Mouse (Mus musculus) MEL (cell line): ENCODE results near the gene Sqor. TPM values are rescaled to one million over a fixed set of nuclear protein-coding genes. Genes with fewer than 3 reads are reported as not detected.

Experiments
- DNase-seq: peaks from one replicate; pipeline ENCODE4 v3.0.0; 2011; ENCODE audit warnings: low read depth, low spot score
- H3K27ac ChIP-seq: 2 replicates; pipeline ENCODE4 v1.5.1; 2012; ENCODE audit warnings: low read depth, mild to moderate bottlenecking, control low read depth, low read length, moderate library complexity; ENCODE audit not compliant: control insufficient read depth
- H3K27me3 ChIP-seq, 2 experiments: fragments of 150-350 bp in 1 of 2; sonication (generic) in 1 of 2; 2 replicates each; pipeline ENCODE4 v1.6.1; 2012; ENCODE audit warnings: low read length in 2 of 2, mild to moderate bottlenecking in 2 of 2, improper control_type of control experiment in 1 of 2, moderate library complexity in 1 of 2; ENCODE audit not compliant: insufficient read depth in 2 of 2, control insufficient read depth in 1 of 2
- H3K36me3 ChIP-seq, 2 experiments: 2 replicates each; pipeline ENCODE4 v1.6.1; 2012 to 2014; ENCODE audit warnings: low read length in 2 of 2, improper control_type of control experiment in 1 of 2, inconsistent platforms in 1 of 2, mild to moderate bottlenecking in 1 of 2; ENCODE audit not compliant: insufficient read depth in 2 of 2, control insufficient read depth in 1 of 2
- H3K4me1 ChIP-seq, 2 experiments: fragments of 150-350 bp in 1 of 2; sonication (generic) in 1 of 2; 2 replicates each; pipeline ENCODE4 v1.6.1; 2012; ENCODE audit warnings: low read length in 2 of 2, improper control_type of control experiment in 1 of 2, mild to moderate bottlenecking in 1 of 2; ENCODE audit not compliant: insufficient read depth in 2 of 2, control insufficient read depth in 1 of 2
- H3K4me3 ChIP-seq, 2 experiments: fragments of 150-350 bp in 1 of 2; sonication (generic) in 1 of 2; 2 replicates each; pipeline ENCODE4 v1.5.1; 2012; ENCODE audit warnings: low read depth in 2 of 2, low read length in 2 of 2, mild to moderate bottlenecking in 2 of 2, moderate library complexity in 2 of 2, control low read depth in 1 of 2, improper control_type of control experiment in 1 of 2; ENCODE audit not compliant: control insufficient read depth in 1 of 2, insufficient read depth in 1 of 2
- H3K79me2 ChIP-seq: 2 replicates; pipeline ENCODE4 v1.6.1; 2012; ENCODE audit warnings: mild to moderate bottlenecking, low read length, moderate library complexity; ENCODE audit not compliant: control insufficient read depth, poor library complexity, insufficient read depth
- H3K9ac ChIP-seq: 2 replicates; pipeline ENCODE4 v1.6.1; 2012; ENCODE audit warnings: low read depth, mild to moderate bottlenecking, control low read depth, low read length, moderate library complexity; ENCODE audit not compliant: control insufficient read depth, poor library complexity, severe bottlenecking
- H3K9me3 ChIP-seq: fragments of 150-350 bp; sonication (generic); replicated peaks from 2 replicates; pipeline ENCODE4 v1.6.1; 2012; ENCODE audit warnings: mild to moderate bottlenecking, low read length, improper control_type of control experiment, moderate library complexity; ENCODE audit not compliant: insufficient read depth
- CHD2 ChIP-seq: IDR thresholded peaks from 2 replicates; pipeline ENCODE4 v1.6.1; 2011; ENCODE audit warnings: low read length, improper control_type of control experiment
- E2F4 ChIP-seq: IDR thresholded peaks from 2 replicates; pipeline ENCODE4 v1.6.1; 2011; ENCODE audit warnings: low read depth, low read length, improper control_type of control experiment, borderline replicate concordance
- ELF1 ChIP-seq: IDR thresholded peaks from 2 replicates; pipeline ENCODE4 v1.6.1; 2014; ENCODE audit warnings: low read depth, mild to moderate bottlenecking, inconsistent platforms, low read length, improper control_type of control experiment, moderate library complexity
- EP300 ChIP-seq, 2 experiments: IDR thresholded peaks; 2 replicates each; pipeline ENCODE4 v1.6.1; 2011; ENCODE audit warnings: improper control_type of control experiment in 2 of 2, low read length in 2 of 2, low read depth in 1 of 2, mild to moderate bottlenecking in 1 of 2
- GATA1 ChIP-seq: IDR thresholded peaks from 2 replicates; pipeline ENCODE4 v1.6.1; 2011; ENCODE audit warnings: low read depth, low read length, improper control_type of control experiment
- KAT2A ChIP-seq: conservative IDR thresholded peaks from 2 replicates; pipeline ENCODE4 v1.6.1; 2012; ENCODE audit warnings: low read depth, low read length, improper control_type of control experiment, inconsistent platforms
- MAX ChIP-seq: IDR thresholded peaks from 2 replicates; pipeline ENCODE4 v1.6.1; 2011; ENCODE audit warnings: low read length, improper control_type of control experiment
- MAZ ChIP-seq: IDR thresholded peaks from 2 replicates; pipeline ENCODE4 v1.6.1; 2012; ENCODE audit warnings: low read depth, mild to moderate bottlenecking, inconsistent platforms, low read length, improper control_type of control experiment
- MYB ChIP-seq: IDR thresholded peaks from 2 replicates; pipeline ENCODE4 v1.6.1; 2011; ENCODE audit warnings: mild to moderate bottlenecking, low read depth, low read length, improper control_type of control experiment
- MYC ChIP-seq: IDR thresholded peaks from 2 replicates; pipeline ENCODE4 v1.6.1; 2011; ENCODE audit warnings: low read depth, mild to moderate bottlenecking, low read length, improper control_type of control experiment, moderate library complexity
- NELFE ChIP-seq: IDR thresholded peaks from 2 replicates; pipeline ENCODE4 v1.6.1; 2011; ENCODE audit warnings: low read depth, low read length, improper control_type of control experiment
- POLR2A ChIP-seq, 2 experiments: IDR thresholded peaks; 2 replicates each; pipeline ENCODE4 v1.6.1; 2011 to 2012; ENCODE audit warnings: low read length in 2 of 2, mild to moderate bottlenecking in 2 of 2, control low read depth in 1 of 2, improper control_type of control experiment in 1 of 2, low read depth in 1 of 2, moderate library complexity in 1 of 2; ENCODE audit not compliant: control insufficient read depth in 1 of 2, insufficient read depth in 1 of 2, poor library complexity in 1 of 2
- SIN3A ChIP-seq: IDR thresholded peaks from 2 replicates; pipeline ENCODE4 v1.6.1; 2012; ENCODE audit warnings: low read length, improper control_type of control experiment, inconsistent platforms
- TBP ChIP-seq: IDR thresholded peaks from 2 replicates; pipeline ENCODE4 v1.8.0; 2011; ENCODE audit warnings: low read depth, low read length, improper control_type of control experiment
- TCF12 ChIP-seq: IDR thresholded peaks from 2 replicates; pipeline ENCODE4 v1.6.1; 2014; ENCODE audit warnings: low read depth, mild to moderate bottlenecking, inconsistent platforms, low read length, improper control_type of control experiment, moderate library complexity
- UBTF ChIP-seq: IDR thresholded peaks from 2 replicates; pipeline ENCODE4 v1.6.1; 2012; ENCODE audit warnings: low read depth, mild to moderate bottlenecking, inconsistent platforms, low read length, improper control_type of control experiment, moderate library complexity, borderline replicate concordance; ENCODE audit not compliant: insufficient read depth
- USF1 ChIP-seq: IDR thresholded peaks from 2 replicates; pipeline ENCODE4 v1.6.1; 2014; ENCODE audit warnings: low read depth, mild to moderate bottlenecking, inconsistent platforms, low read length, improper control_type of control experiment, moderate library complexity
- USF2 ChIP-seq, 2 experiments: IDR thresholded peaks; 2 replicates each; pipeline ENCODE4 v1.6.1; 2011 to 2012; ENCODE audit warnings: improper control_type of control experiment in 2 of 2, low read length in 2 of 2, borderline replicate concordance in 1 of 2, inconsistent platforms in 1 of 2, low read depth in 1 of 2, mild to moderate bottlenecking in 1 of 2; ENCODE audit not compliant: insufficient read depth in 1 of 2
- ZC3H11A ChIP-seq: IDR thresholded peaks from 2 replicates; pipeline ENCODE4 v1.6.1; 2012; ENCODE audit warnings: low read depth, mild to moderate bottlenecking, inconsistent platforms, low read length, improper control_type of control experiment
- ZKSCAN1 ChIP-seq: IDR thresholded peaks from 2 replicates; pipeline ENCODE4 v1.6.1; 2012; ENCODE audit warnings: low read depth, mild to moderate bottlenecking, inconsistent platforms, low read length, improper control_type of control experiment, moderate library complexity
- polyA plus RNA-seq, 2 experiments: library from polyadenylated mRNA; stranded (reverse) in 1 of 2; unstranded in 1 of 2; fragments of >175 nt in 1 of 2; fragments of >200 nt in 1 of 2; gene quantifications; 2 replicates each; pipeline versions ENCODE4 v1.2.1 to v1.2.4; 2012; ENCODE audit warnings: low replicate concordance in 2 of 2, low read depth in 1 of 2; ENCODE audit not compliant: insufficient read length in 2 of 2, insufficient read depth in 1 of 2, missing spikeins in 1 of 2
- total RNA-seq: library from RNA; depleted of rRNA; stranded (reverse); fragments of 300-350 nt; gene quantifications from 2 replicates; pipeline ENCODE4 v1.2.3, GENCODE M21; 2012

Sqor gene
- total and polyA plus RNA-seq, 3 experiments: 2.2 to 3.3 TPM; not detected in 1

- Histone ChIP-seq H3K27me3 (no peaks in the 10 kb centered on the region; a peak in 1 of 4 replicates), H3K9ac (no peak overlapping the region), H3K27ac (no peak overlapping the region), H3K9me3 (no peaks in the 10 kb centered on the region), H3K36me3 (no peaks in the 10 kb centered on the region), H3K79me2 (no peaks in the 10 kb centered on the region), H3K4me1 (no peaks in the 10 kb centered on the region), H3K4me3 (no peak overlapping the region)
- TF ChIP-seq UBTF (no peak), USF1 (no peak), TCF12 (no peak), ZC3H11A (no peak), ZKSCAN1 (no peak), E2F4 (no peak), SIN3A (no peak), USF2 (IDR thresholded peaks at IDR 0.05; ENCODE audit: borderline replicate concordance in 1 of 2, insufficient read depth in 1 of 2, low read depth in 1 of 2, low read length in 2 of 2) (no peak), CHD2 (no peak), KAT2A (no peak), MAX (no peak)
- no peak for DNase-seq
Observed at GRCm38 (mm10) chr2:122809027-122809426, 44.0 kb downstream of the Sqor start.

- TF ChIP-seq GATA1: no peak
- TF ChIP-seq MYC: no peak
- no peak for TF ChIP-seq TBP
- TF ChIP-seq USF1: no peak
- no peak for TF ChIP-seq ELF1
- TF ChIP-seq MYB: no peak
- no peak for TF ChIP-seq ZC3H11A
- no peak for TF ChIP-seq TCF12
- TF ChIP-seq EP300 (IDR thresholded peaks at IDR 0.05; ENCODE audit: low read depth in 1 of 2, low read length in 2 of 2): no peak
- TF ChIP-seq POLR2A (IDR thresholded peaks at IDR 0.05; ENCODE audit: control insufficient read depth in 1 of 2, insufficient read depth in 1 of 2, low read depth in 1 of 2, low read length in 2 of 2, poor library complexity in 1 of 2): no peak
- TF ChIP-seq MAZ: no peak
- TF ChIP-seq NELFE: no peak
Observed at GRCm38 (mm10) chr2:122816986-122817385, 51.9 kb downstream of the Sqor start.

More at GRCm38 (mm10) chr2:122816986-122817385, 51.9 kb downstream of the Sqor start:
- no peak for DNase-seq
- H3K36me3 ChIP-seq: no peaks in the 10 kb centered on the region
- H3K27ac ChIP-seq: no peak overlapping the region
- no peaks in the 10 kb centered on the region for H3K4me1 ChIP-seq
- no peak overlapping the region for H3K4me3 ChIP-seq
- no peaks in the 10 kb centered on the region; a peak in 1 of 4 replicates for H3K27me3 ChIP-seq
- H3K9me3 ChIP-seq: no peaks in the 10 kb centered on the region
- H3K9ac ChIP-seq: no peak overlapping the region
- H3K79me2 ChIP-seq: no peaks in the 10 kb centered on the region
